21 mouse cellular contexts compared by ENCODE assay signal in the genomic region with DNA sequence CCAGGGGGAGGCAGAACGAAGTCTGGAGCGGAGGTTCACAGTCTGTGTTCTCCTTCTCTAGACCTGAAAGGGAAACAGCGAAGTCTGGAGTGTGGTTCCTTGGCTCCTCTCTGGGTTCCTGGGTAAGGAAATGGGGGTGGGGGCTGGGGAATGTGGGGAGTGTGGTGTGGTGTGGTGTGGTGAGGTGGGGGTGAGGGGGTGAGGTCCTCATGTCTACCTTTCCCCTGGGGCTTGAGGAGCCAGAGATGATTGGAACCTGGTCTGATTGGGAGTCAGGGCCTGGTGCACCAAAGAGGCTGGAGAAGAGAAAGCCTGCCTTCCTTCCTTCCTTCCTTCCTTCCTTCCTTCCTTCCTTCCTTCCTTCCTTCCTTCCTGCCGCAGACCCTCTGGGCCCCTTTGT.
"Had no signal": no experiment of that assay in that cellular context is flagged by ENCODE, and none has a peak within 500 bp of the region (broad histone marks: within the 10 kb centered on the region; RNA-seq: fewer than 3 reads in every experiment).

No protein-coding gene starts in this region.

- ATAC-seq: liver, embryonic 12.5 days; liver, postnatal 0 days; midbrain, embryonic 15.5 days; midbrain, embryonic 16.5 days had no signal

- H3K9ac ChIP-seq: limb, embryonic 12.5 days; limb, embryonic 13.5 days; limb, embryonic 15.5 days; liver, embryonic 12.5 days; liver, embryonic 13.5 days; liver, embryonic 14.5 days; liver, embryonic 15.5 days; liver, postnatal 0 days; lung, embryonic 14.5 days; lung, embryonic 15.5 days; midbrain, embryonic 12.5 days; midbrain, embryonic 15.5 days; neural tube, embryonic 12.5 days had no signal

- H3K4me2 ChIP-seq: limb, embryonic 12.5 days; limb, embryonic 13.5 days; limb, embryonic 15.5 days; liver, embryonic 11.5 days; liver, embryonic 12.5 days; liver, embryonic 13.5 days; liver, embryonic 15.5 days; lung, embryonic 14.5 days; lung, embryonic 15.5 days; midbrain, embryonic 11.5 days; midbrain, embryonic 12.5 days; midbrain, embryonic 15.5 days; neural tube, embryonic 12.5 days had no signal

- H3K27ac ChIP-seq: limb, embryonic 10.5 days; limb, embryonic 12.5 days; limb, embryonic 13.5 days; limb, embryonic 15.5 days; liver, embryonic 12.5 days; liver, embryonic 13.5 days; liver, embryonic 14.5 days; liver, embryonic 15.5 days; lung, embryonic 15.5 days; macrophage; midbrain, embryonic 10.5 days; midbrain, embryonic 12.5 days; midbrain, embryonic 15.5 days; neural tube, embryonic 12.5 days had no signal

- H3K4me3 ChIP-seq: limb, embryonic 10.5 days; limb, embryonic 12.5 days; limb, embryonic 13.5 days; limb, embryonic 15.5 days; liver, embryonic 12.5 days; liver, embryonic 13.5 days; liver, embryonic 15.5 days; lung, embryonic 15.5 days; megakaryocyte, embryonic 14.5 days; midbrain, embryonic 10.5 days; midbrain, embryonic 12.5 days; midbrain, embryonic 15.5 days; myocyte; neural tube, embryonic 12.5 days had no signal

- H3K9me3 ChIP-seq: limb, embryonic 10.5 days; limb, embryonic 12.5 days; limb, embryonic 13.5 days; limb, embryonic 15.5 days; liver, embryonic 12.5 days; liver, embryonic 13.5 days; liver, embryonic 15.5 days; lung, embryonic 15.5 days; megakaryocyte, embryonic 14.5 days; midbrain, embryonic 10.5 days; midbrain, embryonic 12.5 days; midbrain, embryonic 15.5 days; neural tube, embryonic 12.5 days had no signal

- H3K4me1 ChIP-seq: limb, embryonic 10.5 days; limb, embryonic 12.5 days; limb, embryonic 13.5 days; limb, embryonic 15.5 days; liver, embryonic 12.5 days; liver, embryonic 13.5 days; liver, embryonic 15.5 days; lung, embryonic 15.5 days; megakaryocyte, embryonic 14.5 days; midbrain, embryonic 10.5 days; midbrain, embryonic 12.5 days; midbrain, embryonic 15.5 days; neural tube, embryonic 12.5 days had no signal

- H3K36me3 ChIP-seq: limb, embryonic 10.5 days; limb, embryonic 12.5 days; limb, embryonic 13.5 days; limb, embryonic 15.5 days; liver, embryonic 12.5 days; liver, embryonic 13.5 days; liver, embryonic 15.5 days; lung, embryonic 15.5 days; midbrain, embryonic 10.5 days; midbrain, embryonic 12.5 days; midbrain, embryonic 15.5 days; neural tube, embryonic 12.5 days had no signal

- H3K27me3 ChIP-seq: limb, embryonic 12.5 days; limb, embryonic 13.5 days; liver, embryonic 12.5 days; liver, embryonic 13.5 days; liver, embryonic 15.5 days; lung, embryonic 15.5 days; midbrain, embryonic 12.5 days; midbrain, embryonic 15.5 days; neural tube, embryonic 12.5 days had no signal
